Comparison of ENCODE assay signal across 8 mouse cellular contexts in genomic region chr7:51913292-51914050, GRCm38 (mm10). TPM values are rescaled to one million over a fixed set of nuclear protein-coding genes. Genes with fewer than 3 reads are reported as not detected.
DNase-seq lines count a peak whose midpoint lies in the region; ATAC-seq lines count a peak whose summit lies in the region.

No protein-coding gene starts in this region.

- H3K27ac ChIP-seq in embryonic facial prominence, embryonic 14.5 days (replicated peaks; ENCODE audit: low read depth, low read length): peak overlapping the region; percentile 84

- peak; percentile 29 for DNase-seq in embryo, embryonic 10.5 days (ENCODE audit: low spot score)
- DNase-seq in embryo, embryonic 9.5 days (ENCODE audit: extremely low spot score): no peak
- DNase-seq in 3T3-L1 (ENCODE audit: low read depth, low spot score): peak; percentile 91
- peak; percentile 90 for DNase-seq in embryonic facial prominence, embryonic 14.5 days (ENCODE audit: low spot score)
- no peak for DNase-seq in adrenal gland, postnatal 14 days
- DNase-seq in retina, embryonic 14.5 days (ENCODE audit: low spot score): no peak
- no peak for DNase-seq in urinary bladder, postnatal 14 days (ENCODE audit: low spot score)

- WGBS in embryonic facial prominence, embryonic 14.5 days: 73% methylated on average over 3 of the region's 3 CpGs

- H3K4me1 ChIP-seq in embryonic facial prominence, embryonic 14.5 days (ENCODE audit: control insufficient read depth, insufficient read depth, low read length): peaks cover 14% of the 10 kb centered on the region

- no peak overlapping the region for H3K4me2 ChIP-seq in embryonic facial prominence, embryonic 14.5 days (ENCODE audit: low read depth, low read length)

- H3K27me3 ChIP-seq in embryonic facial prominence, embryonic 14.5 days (replicated peaks; ENCODE audit: control insufficient read depth, insufficient read depth, low read length): no peaks in the 10 kb centered on the region

- peak; percentile 90 for ATAC-seq in embryonic facial prominence, embryonic 14.5 days (ENCODE audit: low read depth)
- ATAC-seq in inflammation-experienced regulatory T-cells, adult 6 months: peak; percentile 91

- H3K9me3 ChIP-seq in embryonic facial prominence, embryonic 14.5 days (ENCODE audit: control insufficient read depth, low read length): no peaks in the 10 kb centered on the region

- no peaks in the 10 kb centered on the region for H3K36me3 ChIP-seq in embryonic facial prominence, embryonic 14.5 days (ENCODE audit: control insufficient read depth, insufficient read depth, low read length)

- no peak overlapping the region for H3K4me3 ChIP-seq in embryonic facial prominence, embryonic 14.5 days (ENCODE audit: low read depth, low read length)

- H3K9ac ChIP-seq in embryonic facial prominence, embryonic 14.5 days (ENCODE audit: low read depth, low read length): no peak overlapping the region

RNA-seq across cellular contexts. Expression of gene Fancf, which starts 51.4 kb away (rescaled TPM):
- polyA plus RNA-seq in embryonic facial prominence, embryonic 14.5 days (2014; fragmentation: Nextera tagmentation; extraction: Ambion mirVana): 12.0 and 12.3 TPM in 2 replicates
- 1 to 10 TPM; 1.5 to 1.8 (median 1.5) TPM for polyA plus RNA-seq in inflammation-experienced regulatory T-cells, adult 6 months (2017; shearing (Covaris generic))
- 8.6 and 9.2 TPM in 2 replicates for total RNA-seq in adrenal gland, postnatal 14 days (2021)

RNA-seq across cellular contexts. Expression of gene Gas2, which starts 51.7 kb away (rescaled TPM):
- polyA plus RNA-seq in embryonic facial prominence, embryonic 14.5 days (2014; fragmentation: Nextera tagmentation; extraction: Ambion mirVana): 53.9 and 66.8 TPM in 2 replicates
- polyA plus RNA-seq in inflammation-experienced regulatory T-cells, adult 6 months (2017; shearing (Covaris generic)): 10 to 100 TPM in 1 of 3 experiments, 1 to 10 TPM in 2; 2.3 to 10.3 (median 3.6) TPM
- total RNA-seq in adrenal gland, postnatal 14 days (2021): 31.3 and 36.4 TPM in 2 replicates

Comparison
In these comparisons a context has a peak if more than half of its experiments do, and no peak if none do; other contexts are left out.
1. DNase-seq: peak in embryo, embryonic 10.5 days (single experiment), 3T3-L1 (single experiment) and embryonic facial prominence, embryonic 14.5 days (single experiment); none in embryo, embryonic 9.5 days (single experiment), adrenal gland, postnatal 14 days (single experiment), retina, embryonic 14.5 days (single experiment) and urinary bladder, postnatal 14 days (single experiment).